Mouse (Mus musculus): ENCODE results near the gene Cdhr4.
"Not testable (repeated sequence)": the region's sequence is repeated elsewhere in the genome, so short reads cannot be mapped to it uniquely, and the experiment has no call there.

Gene Cdhr4

GRCm38 (mm10) chr9:108003531-108003890 is 11.2 kb downstream of the Cdhr4 start:
- DNase-seq (ENCODE audit: extremely low spot score, low read depth, low spot score): no peak

GRCm38 (mm10) chr9:108008041-108008440 is 15.7 kb downstream of the Cdhr4 start:
- DNase-seq (ENCODE audit: extremely low spot score, low read depth, low spot score): no peak

GRCm38 (mm10) chr9:108010385-108010784 is 18.1 kb downstream of the Cdhr4 start:
- DNase-seq (ENCODE audit: extremely low spot score, low read depth, low spot score): no peak

GRCm38 (mm10) chr9:108013577-108013976 is 21.3 kb downstream of the Cdhr4 start:
- not testable (repeated sequence) for DNase-seq (ENCODE audit: extremely low spot score, low read depth, low spot score)

- no peak for DNase-seq (ENCODE audit: extremely low spot score, low read depth, low spot score)
Measured at GRCm38 (mm10) chr9:108017127-108017526, 24.8 kb downstream of the Cdhr4 start.

- no peak for DNase-seq (ENCODE audit: extremely low spot score, low read depth, low spot score)
Measured at GRCm38 (mm10) chr9:108020741-108021140, 28.4 kb downstream of the Cdhr4 start.

GRCm38 (mm10) chr9:108023216-108023615 is 30.9 kb downstream of the Cdhr4 start:
- no peak for DNase-seq (ENCODE audit: extremely low spot score, low read depth, low spot score)

GRCm38 (mm10) chr9:108026584-108026983 is 34.3 kb downstream of the Cdhr4 start:
- DNase-seq (ENCODE audit: extremely low spot score, low read depth, low spot score): no peak

GRCm38 (mm10) chr9:108027867-108028266 is 35.6 kb downstream of the Cdhr4 start:
- DNase-seq (ENCODE audit: extremely low spot score, low read depth, low spot score): no peak

- DNase-seq (ENCODE audit: extremely low spot score, low read depth, low spot score): no peak
Measured at GRCm38 (mm10) chr9:108032126-108032525, 39.8 kb downstream of the Cdhr4 start.

- DNase-seq (ENCODE audit: extremely low spot score, low read depth, low spot score): no peak
Measured at GRCm38 (mm10) chr9:108035331-108036156, 43.2 kb downstream of the Cdhr4 start.

GRCm38 (mm10) chr9:108044751-108045492 is 52.6 kb downstream of the Cdhr4 start:
- no peak for DNase-seq (ENCODE audit: extremely low spot score, low read depth, low spot score)

- no peak for DNase-seq (ENCODE audit: extremely low spot score, low read depth, low spot score)
Measured at GRCm38 (mm10) chr9:108046582-108046981, 54.3 kb downstream of the Cdhr4 start.

- DNase-seq (ENCODE audit: extremely low spot score, low read depth, low spot score): no peak
Measured at GRCm38 (mm10) chr9:108047601-108048565, 55.6 kb downstream of the Cdhr4 start.

GRCm38 (mm10) chr9:108048566-108048955 is 56.3 kb downstream of the Cdhr4 start:
- DNase-seq (ENCODE audit: extremely low spot score, low read depth, low spot score): no peak

- peak; percentile 83 for DNase-seq (ENCODE audit: extremely low spot score, low read depth, low spot score)
Measured at GRCm38 (mm10) chr9:108049016-108049455, 56.7 kb downstream of the Cdhr4 start, which contains the start of gene Gmppb. Gene Gmppb (plus strand): TSS chr9:108049242.

Measured in hindlimb bud, embryonic 11.5 days (tissue).